In the genomic region with DNA sequence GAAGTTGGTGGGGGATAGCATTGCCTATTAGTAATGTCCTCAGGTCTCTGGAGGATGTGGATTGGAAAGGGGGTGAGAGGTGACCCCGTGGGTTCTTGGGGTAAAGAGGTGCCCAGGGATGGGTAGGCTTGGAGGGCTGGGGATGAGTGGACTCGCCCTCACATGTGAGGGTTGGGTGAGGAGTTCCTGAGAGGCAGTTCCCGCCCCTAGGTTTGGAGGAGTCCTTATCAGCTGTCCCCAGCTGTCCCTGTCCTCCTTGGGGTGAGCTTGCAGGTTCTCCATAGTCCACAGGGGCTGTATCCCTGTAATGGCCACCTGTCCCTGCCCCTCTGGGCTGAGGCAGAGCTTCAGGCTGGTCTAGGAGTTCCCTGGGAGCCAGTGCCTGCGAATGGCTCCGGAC, we compare ENCODE assay signal across 8 mouse cellular contexts. TPM values are rescaled to one million over a fixed set of nuclear protein-coding genes. Genes with fewer than 3 reads are reported as not detected.
DNase-seq lines count a peak whose midpoint lies in the region; ATAC-seq lines count a peak whose summit lies in the region.

No protein-coding gene starts in this region.

- no peak for ATAC-seq in heart, embryonic 16.5 days (replicated peaks; ENCODE audit: extremely low read depth, insufficient read depth, low FRiP score)
- no peak for ATAC-seq in intestine, embryonic 15.5 days
- ATAC-seq in neural tube, embryonic 13.5 days (ENCODE audit: low read depth), result no peak

- peak overlapping the region; percentile 92 for H3K4me3 ChIP-seq in heart, embryonic 16.5 days (ENCODE audit: low read length)
- H3K4me3 ChIP-seq in intestine, embryonic 15.5 days (replicated peaks), result peak overlapping the region; percentile 70
- H3K4me3 ChIP-seq in neural tube, embryonic 13.5 days, result peak overlapping the region; percentile 59

- H3K27ac ChIP-seq in heart, embryonic 16.5 days (ENCODE audit: low read length), result peak overlapping the region; percentile 57
- no peak overlapping the region for H3K27ac ChIP-seq in intestine, embryonic 15.5 days
- no peak overlapping the region; the same call in 1 of the 2 replicates for H3K27ac ChIP-seq in neural tube, embryonic 13.5 days (replicated peaks)

- H3K9ac ChIP-seq in heart, embryonic 16.5 days (ENCODE audit: low read length), result peak overlapping the region; percentile 98
- peak overlapping the region; percentile 90 for H3K9ac ChIP-seq in intestine, embryonic 15.5 days
- H3K9ac ChIP-seq in neural tube, embryonic 13.5 days, result peak overlapping the region; percentile 85

- no peak for DNase-seq in heart, adult 18-20 months
- DNase-seq in c-Kit-positive CD71-positive TER-119-positive erythroid progenitor cells, embryonic 14.5 days (ENCODE audit: low spot score), result peak; percentile 91
- no peak for DNase-seq in cerebellum, postnatal 4 days (ENCODE audit: low spot score in 2 of 2)
- no peak for DNase-seq in cerebellum, adult 8-10 months
- no peak for DNase-seq in layer of hippocampus, adult 9-11 months

- H3K36me3 ChIP-seq in heart, embryonic 16.5 days (ENCODE audit: control insufficient read depth, insufficient read depth), result peaks cover 18% of the 10 kb centered on the region
- H3K36me3 ChIP-seq in intestine, embryonic 15.5 days, result peaks cover 20% of the 10 kb centered on the region
- H3K36me3 ChIP-seq in neural tube, embryonic 13.5 days, result peaks cover 39% of the 10 kb centered on the region

- 54% methylated on average over 5 of the region's 5 CpGs for WGBS in heart, embryonic 16.5 days
- WGBS in intestine, embryonic 15.5 days, result 79% methylated on average over 5 of the region's 5 CpGs
- WGBS in neural tube, embryonic 13.5 days, result 90% methylated on average over 5 of the region's 5 CpGs

- H3K4me1 ChIP-seq in heart, embryonic 16.5 days (ENCODE audit: control insufficient read depth, insufficient read depth, low read length), result peaks cover 60% of the 10 kb centered on the region
- peaks cover 45% of the 10 kb centered on the region for H3K4me1 ChIP-seq in intestine, embryonic 15.5 days (replicated peaks)
- peaks cover 33% of the 10 kb centered on the region for H3K4me1 ChIP-seq in neural tube, embryonic 13.5 days (replicated peaks)

- H3K9me3 ChIP-seq in heart, embryonic 16.5 days (replicated peaks; ENCODE audit: control insufficient read depth, low read length), result no peaks in the 10 kb centered on the region
- no peaks in the 10 kb centered on the region for H3K9me3 ChIP-seq in intestine, embryonic 15.5 days
- H3K9me3 ChIP-seq in neural tube, embryonic 13.5 days, result no peaks in the 10 kb centered on the region

- H3K27me3 ChIP-seq in heart, embryonic 16.5 days (ENCODE audit: control insufficient read depth, insufficient read depth, low read length), result no peaks in the 10 kb centered on the region
- H3K27me3 ChIP-seq in intestine, embryonic 15.5 days (replicated peaks), result no peaks in the 10 kb centered on the region
- H3K27me3 ChIP-seq in neural tube, embryonic 13.5 days, result no peaks in the 10 kb centered on the region

- peak overlapping the region; percentile 97 for H3K4me2 ChIP-seq in heart, embryonic 16.5 days (ENCODE audit: low read depth, low read length)
- H3K4me2 ChIP-seq in intestine, embryonic 15.5 days (replicated peaks), result peak overlapping the region; percentile 77
- peak overlapping the region; percentile 99 for H3K4me2 ChIP-seq in neural tube, embryonic 13.5 days

RNA-seq across cellular contexts. Expression of a gene that starts 1.7 kb away (rescaled TPM):
- polyA plus RNA-seq in heart, embryonic 16.5 days (2015; fragmentation: Nextera tagmentation; extraction: Ambion mirVana), result 1,046 and 1,072 TPM in 2 replicates
- total RNA-seq in heart, adult 18-20 months (2021), result 1,000 to 10,000 TPM; 1,459 to 1,479 TPM
- polyA plus RNA-seq in intestine, embryonic 15.5 days (2015; fragmentation: Nextera tagmentation; extraction: Ambion mirVana), result 1,119 and 1,131 TPM in 2 replicates
- polyA plus RNA-seq in neural tube, embryonic 13.5 days (2015; fragmentation: Nextera tagmentation; extraction: Ambion mirVana), result 750 and 762 TPM in 2 replicates

RNA-seq across cellular contexts. Expression of a gene that starts 10.5 kb away (rescaled TPM):
- not detected in 2 replicates for polyA plus RNA-seq in heart, embryonic 16.5 days (2015; fragmentation: Nextera tagmentation; extraction: Ambion mirVana)
- total RNA-seq in heart, adult 18-20 months (2021), result 10 to 100 TPM; 14.8 to 15.1 TPM
- polyA plus RNA-seq in intestine, embryonic 15.5 days (2015; fragmentation: Nextera tagmentation; extraction: Ambion mirVana), result 0.18 and 0.23 TPM in 2 replicates
- 0.78 and 0.83 TPM in 2 replicates for polyA plus RNA-seq in neural tube, embryonic 13.5 days (2015; fragmentation: Nextera tagmentation; extraction: Ambion mirVana)

RNA-seq across cellular contexts. Expression of a gene that starts 17.1 kb away (rescaled TPM):
- 1.1 and 1.3 TPM in 2 replicates for polyA plus RNA-seq in heart, embryonic 16.5 days (2015; fragmentation: Nextera tagmentation; extraction: Ambion mirVana)
- 1 to 10 TPM; 7.2 to 7.9 TPM for total RNA-seq in heart, adult 18-20 months (2021)
- 0.52 and 0.76 TPM in 2 replicates for polyA plus RNA-seq in intestine, embryonic 15.5 days (2015; fragmentation: Nextera tagmentation; extraction: Ambion mirVana)
- 0.69 and 1.5 TPM in 2 replicates for polyA plus RNA-seq in neural tube, embryonic 13.5 days (2015; fragmentation: Nextera tagmentation; extraction: Ambion mirVana)

RNA-seq across cellular contexts. Expression of a gene that starts 24.0 kb away (rescaled TPM):
- 98.0 and 101 TPM in 2 replicates for polyA plus RNA-seq in heart, embryonic 16.5 days (2015; fragmentation: Nextera tagmentation; extraction: Ambion mirVana)
- total RNA-seq in heart, adult 18-20 months (2021), result 100 to 1,000 TPM; 213 to 227 TPM
- 137 and 144 TPM in 2 replicates for polyA plus RNA-seq in intestine, embryonic 15.5 days (2015; fragmentation: Nextera tagmentation; extraction: Ambion mirVana)
- polyA plus RNA-seq in neural tube, embryonic 13.5 days (2015; fragmentation: Nextera tagmentation; extraction: Ambion mirVana), result 98.3 and 98.7 TPM in 2 replicates

RNA-seq across cellular contexts. Expression of a gene that starts 36.8 kb away (rescaled TPM):
- 45.5 and 47.0 TPM in 2 replicates for polyA plus RNA-seq in heart, embryonic 16.5 days (2015; fragmentation: Nextera tagmentation; extraction: Ambion mirVana)
- 10 to 100 TPM; 15.5 to 18.0 TPM for total RNA-seq in heart, adult 18-20 months (2021)
- 62.8 and 63.0 TPM in 2 replicates for polyA plus RNA-seq in intestine, embryonic 15.5 days (2015; fragmentation: Nextera tagmentation; extraction: Ambion mirVana)
- polyA plus RNA-seq in neural tube, embryonic 13.5 days (2015; fragmentation: Nextera tagmentation; extraction: Ambion mirVana), result 82.3 and 90.2 TPM in 2 replicates
